Mouse (Mus musculus) midbrain, embryonic 15.5 days (tissue): ENCODE data around the gene Defb45. TPM values are rescaled to one million over a fixed set of nuclear protein-coding genes. Genes with fewer than 3 reads are reported as not detected.

Experiments
- ATAC-seq: fragments of 200-750 bp; cut with Nextera tagmentation; replicated peaks from 2 replicates; pipeline ENCODE4 v1.8.0; 2017; ENCODE audit warnings: moderate TSS enrichment
- H3K27ac ChIP-seq: fragments of 300-500 bp; sonication (generic); 2 replicates; pipeline ENCODE4 v1.5.1; 2015; ENCODE audit warnings: mild to moderate bottlenecking, inconsistent platforms
- H3K27me3 ChIP-seq: fragments of 300-500 bp; sonication (generic); replicated peaks from 2 replicates; pipeline ENCODE4 v1.6.1; 2015; ENCODE audit warnings: inconsistent platforms
- H3K36me3 ChIP-seq: fragments of 300-500 bp; sonication (generic); replicated peaks from 2 replicates; pipeline ENCODE4 v1.6.1; 2015; ENCODE audit warnings: inconsistent platforms
- H3K4me1 ChIP-seq: fragments of 300-500 bp; sonication (generic); 2 replicates; pipeline ENCODE4 v1.6.1; 2015; ENCODE audit warnings: inconsistent platforms
- H3K4me2 ChIP-seq: fragments of 300-500 bp; sonication (generic); 2 replicates; pipeline ENCODE4 v1.6.1; 2015; ENCODE audit warnings: inconsistent platforms, mild to moderate bottlenecking, moderate library complexity
- H3K4me3 ChIP-seq: fragments of 300-500 bp; sonication (generic); 2 replicates; pipeline ENCODE4 v1.5.1; 2015; ENCODE audit warnings: mild to moderate bottlenecking, inconsistent platforms
- H3K9ac ChIP-seq: fragments of 300-500 bp; sonication (generic); 2 replicates; pipeline ENCODE4 v1.6.1; 2015; ENCODE audit warnings: mild to moderate bottlenecking, inconsistent platforms
- H3K9me3 ChIP-seq: fragments of 300-500 bp; sonication (generic); 2 replicates; pipeline ENCODE4 v1.6.1; 2016; ENCODE audit warnings: inconsistent platforms
- whole genome bisulfite sequencing: fragments of 180-500 bp; shearing (Covaris S2); methylation state at CpG from one replicate; pipeline ENCODE4 v1.1.7; 2015; ENCODE audit warnings: mixed read lengths; 5-methylcytosine and 5-hydroxymethylcytosine counted together
- polyA plus RNA-seq: library from polyadenylated mRNA; unstranded; fragments of >200 nt; fragmentation: Nextera tagmentation; extraction: Ambion mirVana; gene quantifications from 2 replicates; pipeline ENCODE4 v1.2.1, GENCODE M21; 2015

Defb45 gene
- polyA plus RNA-seq, 1 experiment from 2014 or later: not detected

GRCm38 (mm10) chr2:152600076-152600475 lies 877 bp upstream of the Defb45 start:
- no peak overlapping the region for H3K27ac ChIP-seq
- H3K27me3 ChIP-seq: no peaks in the 10 kb centered on the region
- no peaks in the 10 kb centered on the region for H3K4me1 ChIP-seq
- H3K36me3 ChIP-seq: no peaks in the 10 kb centered on the region
- no peak for ATAC-seq
- no peak overlapping the region for H3K4me2 ChIP-seq
- 86% methylated on average over 6 of the region's 6 CpGs for WGBS
- H3K9ac ChIP-seq: no peak overlapping the region
- H3K9me3 ChIP-seq: no peaks in the 10 kb centered on the region
- no peak overlapping the region for H3K4me3 ChIP-seq

- Histone ChIP-seq H3K27me3 (no peaks in the 10 kb centered on the region), H3K4me3 (no peak overlapping the region), H3K36me3 (no peaks in the 10 kb centered on the region), H3K27ac (no peak overlapping the region), H3K4me2 (no peak overlapping the region), H3K9ac (no peak overlapping the region), H3K4me1 (no peaks in the 10 kb centered on the region), H3K9me3 (no peaks in the 10 kb centered on the region)
- ATAC-seq: no peak
- WGBS: 54% methylated on average over 6 of the region's 6 CpGs
Observed at GRCm38 (mm10) chr2:152589021-152589420, 10.2 kb downstream of the Defb45 start.

GRCm38 (mm10) chr2:152588450-152588849 lies 10.7 kb downstream of the Defb45 start:
- Histone ChIP-seq H3K27ac (no peak overlapping the region), H3K4me3 (no peak overlapping the region), H3K36me3 (no peaks in the 10 kb centered on the region), H3K4me2 (no peak overlapping the region), H3K4me1 (no peaks in the 10 kb centered on the region), H3K9me3 (no peaks in the 10 kb centered on the region), H3K27me3 (no peaks in the 10 kb centered on the region), H3K9ac (no peak overlapping the region)
- WGBS: 54% methylated on average over 2 of the region's 2 CpGs
- no peak for ATAC-seq

- Histone ChIP-seq H3K4me2 (no peak overlapping the region), H3K4me3 (no peak overlapping the region), H3K9ac (no peak overlapping the region), H3K27ac (no peak overlapping the region), H3K4me1 (no peaks in the 10 kb centered on the region), H3K36me3 (no peaks in the 10 kb centered on the region), H3K27me3 (no peaks in the 10 kb centered on the region), H3K9me3 (no peaks in the 10 kb centered on the region)
- WGBS: 79% methylated on average over 4 of the region's 4 CpGs
- no peak for ATAC-seq
Observed at GRCm38 (mm10) chr2:152586926-152587560, 12.2 kb downstream of the Defb45 start.

- Histone ChIP-seq H3K36me3 (no peaks in the 10 kb centered on the region), H3K4me1 (no peaks in the 10 kb centered on the region), H3K9ac (no peak overlapping the region), H3K4me3 (no peak overlapping the region), H3K27ac (no peak overlapping the region), H3K9me3 (no peaks in the 10 kb centered on the region), H3K4me2 (no peak overlapping the region), H3K27me3 (no peaks in the 10 kb centered on the region)
- WGBS: 90% methylated on average over 11 of the region's 11 CpGs
- no peak for ATAC-seq
Observed at GRCm38 (mm10) chr2:152580612-152581011, 18.6 kb downstream of the Defb45 start.

- Histone ChIP-seq H3K4me1 (no peaks in the 10 kb centered on the region), H3K36me3 (no peaks in the 10 kb centered on the region), H3K27ac (no peak within 1 kb of the TSS), H3K9me3 (no peaks in the 10 kb centered on the region), H3K9ac (no peak within 1 kb of the TSS), H3K27me3 (no peaks in the 10 kb centered on the region), H3K4me3 (no peak within 1 kb of the TSS), H3K4me2 (no peak within 1 kb of the TSS)
- WGBS: 74% methylated on average over 7 of the region's 7 CpGs
- ATAC-seq: no peak
Observed at GRCm38 (mm10) chr2:152580107-152580506, 19.1 kb downstream of the Defb45 start, which contains the start of gene Defb19. TSS of gene Defb19 (minus strand) at chr2:152580312.

- Histone ChIP-seq H3K36me3 (no peaks in the 10 kb centered on the region), H3K4me3 (no peak overlapping the region), H3K27me3 (no peaks in the 10 kb centered on the region), H3K9ac (no peak overlapping the region), H3K9me3 (no peaks in the 10 kb centered on the region), H3K4me1 (no peaks in the 10 kb centered on the region), H3K4me2 (no peak overlapping the region), H3K27ac (no peak overlapping the region)
- ATAC-seq: no peak
- 88% methylated on average over 8 of the region's 8 CpGs for WGBS
Observed at GRCm38 (mm10) chr2:152573484-152573883, 25.7 kb downstream of the Defb45 start.

- Histone ChIP-seq H3K27me3 (no peaks in the 10 kb centered on the region), H3K9me3 (no peaks in the 10 kb centered on the region), H3K9ac (no peak within 1 kb of the TSS), H3K36me3 (no peaks in the 10 kb centered on the region), H3K4me3 (no peak within 1 kb of the TSS), H3K4me2 (no peak within 1 kb of the TSS), H3K4me1 (no peaks in the 10 kb centered on the region), H3K27ac (no peak within 1 kb of the TSS)
- ATAC-seq: no peak
- 63% methylated on average over 11 of the region's 11 CpGs for WGBS
Observed at GRCm38 (mm10) chr2:152572114-152572794, 26.9 kb downstream of the Defb45 start, which contains the start of gene Defb21. TSS of gene Defb21 (plus strand) at chr2:152572744.

GRCm38 (mm10) chr2:152570313-152570712 lies 28.9 kb downstream of the Defb45 start:
- no peaks in the 10 kb centered on the region for H3K9me3 ChIP-seq
- H3K4me3 ChIP-seq: no peak overlapping the region
- no peaks in the 10 kb centered on the region for H3K4me1 ChIP-seq
- H3K27ac ChIP-seq: no peak overlapping the region
- H3K9ac ChIP-seq: no peak overlapping the region
- H3K27me3 ChIP-seq: no peaks in the 10 kb centered on the region
- WGBS: 84% methylated on average over 6 of the region's 6 CpGs
- no peak for ATAC-seq
- H3K4me2 ChIP-seq: no peak overlapping the region
- no peaks in the 10 kb centered on the region for H3K36me3 ChIP-seq

GRCm38 (mm10) chr2:152569881-152570280 lies 29.3 kb downstream of the Defb45 start:
- 94% methylated on average over 4 of the region's 4 CpGs for WGBS

GRCm38 (mm10) chr2:152569038-152569437 lies 30.2 kb downstream of the Defb45 start, which contains the start of gene Gm17416:
TSS of gene Gm17416 (plus strand) at chr2:152569338.
- Histone ChIP-seq H3K4me2 (no peak within 1 kb of the TSS), H3K27me3 (no peaks in the 10 kb centered on the region), H3K9ac (no peak within 1 kb of the TSS), H3K9me3 (no peaks in the 10 kb centered on the region), H3K4me3 (no peak within 1 kb of the TSS), H3K27ac (no peak within 1 kb of the TSS), H3K4me1 (no peaks in the 10 kb centered on the region), H3K36me3 (no peaks in the 10 kb centered on the region)
- no peak for ATAC-seq
- 92% methylated on average over 5 of the region's 5 CpGs for WGBS

More at GRCm38 (mm10) chr2:152569881-152570280, 29.3 kb downstream of the Defb45 start:
- Histone ChIP-seq H3K36me3 (no peaks in the 10 kb centered on the region), H3K9ac (no peak overlapping the region), H3K27me3 (no peaks in the 10 kb centered on the region), H3K4me3 (no peak overlapping the region), H3K4me1 (no peaks in the 10 kb centered on the region), H3K9me3 (no peaks in the 10 kb centered on the region), H3K4me2 (no peak overlapping the region), H3K27ac (no peak overlapping the region)
- ATAC-seq: no peak

- no peak for ATAC-seq
- 82% methylated on average over 7 of the region's 7 CpGs for WGBS
- no peak overlapping the region for H3K4me3 ChIP-seq
Observed at GRCm38 (mm10) chr2:152556655-152557054, 42.5 kb downstream of the Defb45 start.

More at GRCm38 (mm10) chr2:152556655-152557054, 42.5 kb downstream of the Defb45 start:
- Histone ChIP-seq H3K9ac (no peak overlapping the region), H3K9me3 (no peaks in the 10 kb centered on the region), H3K4me1 (peaks cover 4% of the 10 kb centered on the region; the same call in 1 of the 2 replicates), H3K4me2 (no peak overlapping the region), H3K36me3 (no peaks in the 10 kb centered on the region), H3K27ac (no peak overlapping the region), H3K27me3 (no peaks in the 10 kb centered on the region)
